In genomic region chr10:11960327-11960922, GRCm38 (mm10) we compare ENCODE assay signal across 12 mouse cellular contexts.
A peak's percentile ranks its signal among the peaks of the same experiment; 100 is the strongest.
DNase-seq lines count a peak whose midpoint lies in the region; ATAC-seq lines count a peak whose summit lies in the region.
"Had no signal": no experiment of that assay in that cellular context is flagged by ENCODE, and none has a peak within 500 bp of the region (broad histone marks: within the 10 kb centered on the region; RNA-seq: fewer than 3 reads in every experiment).

No protein-coding gene starts in this region.

- intact Hi-C loops in left cerebral cortex, postnatal 25 days (cut with DNase I) = no loop called here

- H3K9ac ChIP-seq in embryonic facial prominence, embryonic 11.5 days (replicated peaks; ENCODE audit: low read length) = no peak overlapping the region
- no peak overlapping the region for H3K9ac ChIP-seq in hindbrain, embryonic 16.5 days (ENCODE audit: low read depth, low read length)
- H3K9ac ChIP-seq in midbrain, embryonic 15.5 days = no peak overlapping the region
- no peak overlapping the region for H3K9ac ChIP-seq in kidney, embryonic 16.5 days (replicated peaks; ENCODE audit: low read length)
- H3K9ac ChIP-seq in kidney, embryonic 15.5 days = no peak overlapping the region
- H3K9ac ChIP-seq: limb, embryonic 15.5 days had no signal

- H3K36me3 ChIP-seq in embryonic facial prominence, embryonic 11.5 days (replicated peaks; ENCODE audit: control insufficient read depth, insufficient read depth, low read depth, low read length) = no peaks in the 10 kb centered on the region
- no peaks in the 10 kb centered on the region for H3K36me3 ChIP-seq in hindbrain, embryonic 16.5 days (ENCODE audit: control insufficient read depth, insufficient read depth, low read length)
- no peaks in the 10 kb centered on the region for H3K36me3 ChIP-seq in midbrain, embryonic 15.5 days (replicated peaks)
- no peaks in the 10 kb centered on the region for H3K36me3 ChIP-seq in kidney, embryonic 16.5 days (ENCODE audit: insufficient read depth, low read length)
- H3K36me3 ChIP-seq in kidney, embryonic 15.5 days = no peaks in the 10 kb centered on the region
- H3K36me3 ChIP-seq: limb, embryonic 15.5 days had no signal

- no peak overlapping the region for H3K4me2 ChIP-seq in embryonic facial prominence, embryonic 11.5 days (ENCODE audit: low read depth, low read length)
- H3K4me2 ChIP-seq in hindbrain, embryonic 16.5 days (ENCODE audit: low read length) = no peak overlapping the region
- H3K4me2 ChIP-seq in midbrain, embryonic 15.5 days = no peak overlapping the region
- H3K4me2 ChIP-seq in kidney, embryonic 16.5 days (replicated peaks; ENCODE audit: low read depth, low read length) = no peak overlapping the region
- no peak overlapping the region for H3K4me2 ChIP-seq in kidney, embryonic 15.5 days
- H3K4me2 ChIP-seq: limb, embryonic 15.5 days had no signal

- DNase-seq in left cerebral cortex, postnatal 25 days (ENCODE audit: low spot score in 2 of 2) = peak; percentile 2
- no peak for DNase-seq in left cerebral cortex, adult 8-10 months (ENCODE audit: low spot score in 2 of 2)
- no peak for DNase-seq in embryonic facial prominence, embryonic 11.5 days (ENCODE audit: low spot score)
- DNase-seq in gastrocnemius, postnatal 4 days (ENCODE audit: low spot score in 2 of 2) = no peak

- 0 out of 2 replicates have a peak, but pooled peaks have one; percentile 56 for ATAC-seq in embryonic facial prominence, embryonic 11.5 days (replicated peaks; ENCODE audit: insufficient number of reproducible peaks, low FRiP score, low TSS enrichment, low read depth)
- ATAC-seq in hindbrain, embryonic 16.5 days = peak; percentile 89
- peak; percentile 86 for ATAC-seq in midbrain, embryonic 15.5 days (replicated peaks)
- no peak for ATAC-seq in kidney, embryonic 16.5 days (ENCODE audit: low FRiP score, low TSS enrichment)
- no peak for ATAC-seq in kidney, embryonic 15.5 days (replicated peaks; ENCODE audit: low FRiP score)
- ATAC-seq: intestine, postnatal 0 days had no signal

- no peaks in the 10 kb centered on the region for H3K9me3 ChIP-seq in embryonic facial prominence, embryonic 11.5 days (replicated peaks; ENCODE audit: control insufficient read depth, low read length)
- no peaks in the 10 kb centered on the region for H3K9me3 ChIP-seq in hindbrain, embryonic 16.5 days (ENCODE audit: control insufficient read depth, low read length)
- no peaks in the 10 kb centered on the region for H3K9me3 ChIP-seq in midbrain, embryonic 15.5 days
- H3K9me3 ChIP-seq in kidney, embryonic 16.5 days (ENCODE audit: low read length) = no peaks in the 10 kb centered on the region
- no peaks in the 10 kb centered on the region for H3K9me3 ChIP-seq in kidney, embryonic 15.5 days (replicated peaks)
- H3K9me3 ChIP-seq: limb, embryonic 15.5 days had no signal

- H3K4me3 ChIP-seq in embryonic facial prominence, embryonic 11.5 days (ENCODE audit: low read depth, low read length) = no peak overlapping the region
- H3K4me3 ChIP-seq in hindbrain, embryonic 16.5 days (ENCODE audit: low read length) = no peak overlapping the region
- no peak overlapping the region for H3K4me3 ChIP-seq in midbrain, embryonic 15.5 days
- H3K4me3 ChIP-seq in kidney, embryonic 16.5 days (ENCODE audit: low read length) = no peak overlapping the region
- no peak overlapping the region for H3K4me3 ChIP-seq in kidney, embryonic 15.5 days (replicated peaks)
- H3K4me3 ChIP-seq: erythroblast, embryonic 14.5 days; limb, embryonic 15.5 days had no signal

- H3K27ac ChIP-seq in embryonic facial prominence, embryonic 11.5 days (replicated peaks; ENCODE audit: low read depth, low read length) = no peak overlapping the region
- no peak overlapping the region for H3K27ac ChIP-seq in hindbrain, embryonic 16.5 days (ENCODE audit: low read depth, low read length)
- 0 out of 2 replicates have a peak overlapping the region, but pooled peaks have one; percentile 29 for H3K27ac ChIP-seq in midbrain, embryonic 15.5 days
- no peak overlapping the region for H3K27ac ChIP-seq in kidney, embryonic 16.5 days (ENCODE audit: low read length)
- H3K27ac ChIP-seq in kidney, embryonic 15.5 days = no peak overlapping the region
- H3K27ac ChIP-seq: limb, embryonic 15.5 days; macrophage had no signal

- 23% methylated on average over 3 of the region's 3 CpGs for WGBS in embryonic facial prominence, embryonic 11.5 days
- 29% methylated on average over 3 of the region's 3 CpGs for WGBS in hindbrain, embryonic 16.5 days
- 20% methylated on average over 3 of the region's 3 CpGs for WGBS in midbrain, embryonic 15.5 days
- 48% methylated on average over 3 of the region's 3 CpGs for WGBS in kidney, embryonic 16.5 days
- WGBS in kidney, embryonic 15.5 days = 49% methylated on average over 3 of the region's 3 CpGs

- no peaks in the 10 kb centered on the region for H3K4me1 ChIP-seq in embryonic facial prominence, embryonic 11.5 days (ENCODE audit: control insufficient read depth, insufficient read depth, low read length)
- no peaks in the 10 kb centered on the region for H3K4me1 ChIP-seq in hindbrain, embryonic 16.5 days (ENCODE audit: control insufficient read depth, insufficient read depth, low read depth, low read length)
- no peaks in the 10 kb centered on the region for H3K4me1 ChIP-seq in midbrain, embryonic 15.5 days
- H3K4me1 ChIP-seq in kidney, embryonic 16.5 days (ENCODE audit: insufficient read depth, low read length) = no peaks in the 10 kb centered on the region
- no peaks in the 10 kb centered on the region for H3K4me1 ChIP-seq in kidney, embryonic 15.5 days
- H3K4me1 ChIP-seq: limb, embryonic 15.5 days had no signal

- no peaks in the 10 kb centered on the region for H3K27me3 ChIP-seq in embryonic facial prominence, embryonic 11.5 days (ENCODE audit: control insufficient read depth, insufficient read depth, low read length)
- H3K27me3 ChIP-seq in hindbrain, embryonic 16.5 days (replicated peaks; ENCODE audit: control insufficient read depth, insufficient read depth, low read length) = no peaks in the 10 kb centered on the region
- no peaks in the 10 kb centered on the region for H3K27me3 ChIP-seq in midbrain, embryonic 15.5 days (replicated peaks)
- no peaks in the 10 kb centered on the region for H3K27me3 ChIP-seq in kidney, embryonic 16.5 days (ENCODE audit: insufficient read depth, low read length)
- H3K27me3 ChIP-seq in kidney, embryonic 15.5 days = no peaks in the 10 kb centered on the region
- H3K27me3 ChIP-seq: limb, embryonic 15.5 days had no signal

Comparison
In these comparisons a context has a peak if more than half of its experiments do, and no peak if none do; other contexts are left out.
1. DNase-seq: peak in left cerebral cortex, postnatal 25 days (2 of 2); none in left cerebral cortex, adult 8-10 months (0 of 2), embryonic facial prominence, embryonic 11.5 days (single experiment) and gastrocnemius, postnatal 4 days (0 of 2).
2. ATAC-seq: peak in embryonic facial prominence, embryonic 11.5 days (single experiment), hindbrain, embryonic 16.5 days (single experiment) and midbrain, embryonic 15.5 days (single experiment); none in kidney, embryonic 16.5 days (single experiment) and kidney, embryonic 15.5 days (single experiment).